Mouse (Mus musculus) heart, embryonic 11.5 days (tissue): ENCODE measurements at regions not wholly inside any gene's neighbourhood (a gene's known extent, or its start where the extent isn't known, plus 50 kb on each side); places are given as distances from the start of the nearest gene placed in this dataset.

Experiments
- ATAC-seq: fragments of 200-750 bp; cut with Nextera tagmentation; replicated peaks from 2 replicates; pipeline ENCODE4 v1.8.0; 2017; ENCODE audit warnings: moderate library complexity; ENCODE audit not compliant: insufficient number of reproducible peaks, low FRiP score, low TSS enrichment
- H3K27ac ChIP-seq: fragments of 300-500 bp; sonication (generic); 2 replicates; pipeline ENCODE4 v1.5.1; 2014; ENCODE audit warnings: mild to moderate bottlenecking, low read depth, low read length
- H3K27me3 ChIP-seq: fragments of 300-500 bp; sonication (generic); 2 replicates; pipeline ENCODE4 v1.6.1; 2014; ENCODE audit warnings: mild to moderate bottlenecking, low read length, mixed read lengths; ENCODE audit not compliant: control insufficient read depth, insufficient read depth
- H3K36me3 ChIP-seq: fragments of 300-500 bp; sonication (generic); 2 replicates; pipeline ENCODE4 v1.6.1; 2014; ENCODE audit warnings: mild to moderate bottlenecking, low read length, moderate library complexity, mixed read lengths; ENCODE audit not compliant: control insufficient read depth, insufficient read depth
- H3K4me1 ChIP-seq: fragments of 300-500 bp; sonication (generic); 2 replicates; pipeline ENCODE4 v1.6.1; 2014; ENCODE audit warnings: low read length; ENCODE audit not compliant: control insufficient read depth, insufficient read depth
- H3K4me2 ChIP-seq: fragments of 300-500 bp; sonication (generic); 2 replicates; pipeline ENCODE4 v1.6.1; 2014; ENCODE audit warnings: mild to moderate bottlenecking, moderate library complexity
- H3K4me3 ChIP-seq: fragments of 300-500 bp; sonication (generic); 2 replicates; pipeline ENCODE4 v1.5.1; 2014; ENCODE audit warnings: low read depth, low read length
- H3K9ac ChIP-seq: fragments of 300-500 bp; sonication (generic); 2 replicates; pipeline ENCODE4 v1.6.1; 2014; ENCODE audit warnings: mild to moderate bottlenecking, low read depth, low read length, moderate library complexity
- H3K9me3 ChIP-seq: fragments of 300-500 bp; sonication (generic); replicated peaks from 2 replicates; pipeline ENCODE4 v1.6.1; 2016; ENCODE audit warnings: low read length; ENCODE audit not compliant: control insufficient read depth
- WGBS: fragments of 180-500 bp; shearing (Covaris S2); extraction: QIAGEN DNeasy Blood & Tissue Kit; methylation state at CpG from one replicate; pipeline ENCODE4 v1.1.7; 2014; ENCODE audit not compliant: insufficient replicate concordance; 5-methylcytosine and 5-hydroxymethylcytosine counted together

- Histone ChIP-seq H3K4me3 (no peak overlapping the region), H3K4me1 (0 out of 2 replicates have a peak, but pooled peaks cover 4% of the 10 kb centered on the region), H3K9me3 (no peaks in the 10 kb centered on the region), H3K27me3 (no peaks in the 10 kb centered on the region), H3K36me3 (no peaks in the 10 kb centered on the region), H3K4me2 (no peak overlapping the region), H3K9ac (no peak overlapping the region), H3K27ac (no peak overlapping the region)
- no peak for ATAC-seq
- 81% methylated on average over 1 of the region's 1 CpGs for WGBS
Measured at GRCm38 (mm10) chr13:39766897-39767296, 594.4 kb downstream of the Ofcc1 start.
